Mouse (Mus musculus): ENCODE measurements at regions not wholly inside any gene's neighbourhood (a gene's known extent, or its start where the extent isn't known, plus 50 kb on each side); places are given as distances from the start of the nearest gene placed in this dataset.

DNA sequence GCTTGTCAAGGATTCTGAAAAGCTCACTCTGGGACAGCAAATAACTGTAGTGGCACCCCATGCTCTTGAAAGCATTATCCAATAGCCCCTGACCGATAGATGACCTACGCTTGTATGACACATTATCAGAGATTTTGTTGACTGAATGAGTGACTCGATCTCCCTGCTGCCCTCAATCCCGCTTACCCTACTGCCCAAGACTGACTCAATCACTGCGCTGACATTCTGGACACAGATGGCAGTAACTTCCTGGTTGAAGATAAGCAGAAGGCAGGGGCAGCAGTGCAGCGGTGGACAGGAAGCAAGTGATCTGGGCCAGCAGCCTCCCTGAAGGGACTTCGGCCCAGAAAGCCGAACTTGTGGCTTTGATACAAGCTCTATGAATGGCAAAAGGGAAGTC is 248.7 kb upstream of the Tpk1 start:
- Histone ChIP-seq H3K36me3 (ENCODE audit: insufficient read depth, low read length) (no peaks in the 10 kb centered on the region), H3K4me3 (replicated peaks; ENCODE audit: low read length) (no peak overlapping the region)
- TF ChIP-seq POU5F1 (IDR thresholded peaks at IDR 0.05; ENCODE audit: borderline replicate concordance, low read length) (no peak), CTCF (conservative IDR thresholded peaks at IDR 0.05; ENCODE audit: low read length) (no peak), NANOG (IDR thresholded peaks at IDR 0.05; ENCODE audit: borderline replicate concordance, low read length) (no peak)

GRCm38 (mm10) chr6:43885992-43886391 is 219.9 kb upstream of the Tpk1 start:
- no peak overlapping the region for H3K4me3 ChIP-seq (replicated peaks; ENCODE audit: low read length)
- no peaks in the 10 kb centered on the region for H3K9me3 ChIP-seq (ENCODE audit: low read length)
- TF ChIP-seq NANOG (IDR thresholded peaks at IDR 0.05; ENCODE audit: borderline replicate concordance, low read length) (no peak), CTCF (conservative IDR thresholded peaks at IDR 0.05; ENCODE audit: low read length) (no peak), POU5F1 (IDR thresholded peaks at IDR 0.05; ENCODE audit: borderline replicate concordance, low read length) (no peak)
- no peaks in the 10 kb centered on the region for H3K4me1 ChIP-seq (replicated peaks; ENCODE audit: low read depth, low read length)
- H3K27me3 ChIP-seq (ENCODE audit: insufficient read depth, low read length): no peaks in the 10 kb centered on the region
- no peaks in the 10 kb centered on the region for H3K36me3 ChIP-seq (ENCODE audit: insufficient read depth, low read length)

More for the DNA sequence above, 248.7 kb upstream of the Tpk1 start:
- Histone ChIP-seq H3K27me3 (ENCODE audit: insufficient read depth, low read length) (no peaks in the 10 kb centered on the region), H3K9me3 (ENCODE audit: low read length) (peaks cover 72% of the 10 kb centered on the region), H3K4me1 (replicated peaks; ENCODE audit: low read depth, low read length) (no peaks in the 10 kb centered on the region)

- Histone ChIP-seq H3K36me3 (ENCODE audit: insufficient read depth, low read length) (no peaks in the 10 kb centered on the region), H3K9me3 (ENCODE audit: low read length) (no peaks in the 10 kb centered on the region), H3K4me1 (replicated peaks; ENCODE audit: low read depth, low read length) (no peaks in the 10 kb centered on the region), H3K4me3 (replicated peaks; ENCODE audit: low read length) (no peak overlapping the region), H3K27me3 (ENCODE audit: insufficient read depth, low read length) (no peaks in the 10 kb centered on the region)
- TF ChIP-seq POU5F1 (IDR thresholded peaks at IDR 0.05; ENCODE audit: borderline replicate concordance, low read length): no peak
- no peak for TF ChIP-seq NANOG (IDR thresholded peaks at IDR 0.05; ENCODE audit: borderline replicate concordance, low read length)
- TF ChIP-seq CTCF (conservative IDR thresholded peaks at IDR 0.05; ENCODE audit: low read length): no peak
Measured at GRCm38 (mm10) chr6:43876711-43877110, 210.6 kb upstream of the Tpk1 start.

DNA sequence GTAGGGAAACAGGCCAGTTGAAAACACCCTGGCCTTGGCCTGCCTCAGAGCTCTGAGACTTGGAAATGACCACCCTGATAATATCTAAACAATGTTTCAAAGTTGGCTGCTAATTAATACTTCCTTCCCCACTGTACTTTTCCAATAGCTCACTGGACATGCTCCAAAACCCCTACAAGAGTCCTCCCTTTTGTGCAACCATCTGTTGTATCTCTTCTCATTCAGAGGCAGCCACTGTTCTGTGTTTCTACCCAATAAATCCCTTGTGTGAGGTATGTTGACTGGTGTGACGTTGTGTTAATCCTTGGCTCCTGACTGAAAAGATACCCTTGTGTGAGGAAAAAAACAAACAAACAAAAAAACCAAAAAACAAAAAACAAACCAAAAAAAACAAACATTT is 193.3 kb upstream of the Tpk1 start:
- Histone ChIP-seq H3K27me3 (ENCODE audit: insufficient read depth, low read length) (no peaks in the 10 kb centered on the region), H3K9me3 (ENCODE audit: low read length) (no peaks in the 10 kb centered on the region), H3K4me3 (replicated peaks; ENCODE audit: low read length) (no peak overlapping the region), H3K36me3 (ENCODE audit: insufficient read depth, low read length) (no peaks in the 10 kb centered on the region), H3K4me1 (replicated peaks; ENCODE audit: low read depth, low read length) (no peaks in the 10 kb centered on the region)
- TF ChIP-seq NANOG (IDR thresholded peaks at IDR 0.05; ENCODE audit: borderline replicate concordance, low read length) (no peak), CTCF (conservative IDR thresholded peaks at IDR 0.05; ENCODE audit: low read length) (no peak), POU5F1 (IDR thresholded peaks at IDR 0.05; ENCODE audit: borderline replicate concordance, low read length) (no peak)

DNA sequence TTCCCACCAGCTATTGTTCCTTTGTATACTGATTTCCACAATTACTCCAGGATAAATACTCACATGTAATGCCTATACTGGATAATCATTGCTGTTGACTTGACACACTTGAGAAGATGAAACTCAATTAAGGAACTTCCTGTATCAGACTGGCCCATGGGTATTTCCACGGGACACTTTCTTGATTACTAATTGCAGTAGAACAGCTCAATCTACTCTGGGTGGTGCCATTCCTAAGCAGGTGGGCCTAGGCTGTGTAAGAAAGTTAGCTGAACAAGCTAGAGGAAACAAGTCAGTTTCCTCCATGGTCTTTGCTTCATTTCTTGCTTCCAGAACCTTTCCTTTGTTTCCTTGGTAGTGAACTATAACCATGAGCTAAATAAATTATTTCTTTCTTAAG is 191.0 kb upstream of the Tpk1 start:
- no peaks in the 10 kb centered on the region for H3K9me3 ChIP-seq (ENCODE audit: low read length)
- no peak for TF ChIP-seq NANOG (IDR thresholded peaks at IDR 0.05; ENCODE audit: borderline replicate concordance, low read length)
- TF ChIP-seq CTCF (conservative IDR thresholded peaks at IDR 0.05; ENCODE audit: low read length): no peak
- H3K27me3 ChIP-seq (ENCODE audit: insufficient read depth, low read length): no peaks in the 10 kb centered on the region
- no peaks in the 10 kb centered on the region for H3K36me3 ChIP-seq (ENCODE audit: insufficient read depth, low read length)
- H3K4me1 ChIP-seq (replicated peaks; ENCODE audit: low read depth, low read length): no peaks in the 10 kb centered on the region
- H3K4me3 ChIP-seq (replicated peaks; ENCODE audit: low read length): no peak overlapping the region

- no peaks in the 10 kb centered on the region for H3K9me3 ChIP-seq (ENCODE audit: low read length)
- no peaks in the 10 kb centered on the region for H3K36me3 ChIP-seq (ENCODE audit: insufficient read depth, low read length)
- no peak for TF ChIP-seq CTCF (conservative IDR thresholded peaks at IDR 0.05; ENCODE audit: low read length)
- no peak for TF ChIP-seq NANOG (IDR thresholded peaks at IDR 0.05; ENCODE audit: borderline replicate concordance, low read length)
- TF ChIP-seq POU5F1 (IDR thresholded peaks at IDR 0.05; ENCODE audit: borderline replicate concordance, low read length): no peak
- H3K4me1 ChIP-seq (replicated peaks; ENCODE audit: low read depth, low read length): no peaks in the 10 kb centered on the region
- no peaks in the 10 kb centered on the region for H3K27me3 ChIP-seq (ENCODE audit: insufficient read depth, low read length)
- no peak overlapping the region for H3K4me3 ChIP-seq (replicated peaks; ENCODE audit: low read length)
Measured at GRCm38 (mm10) chr6:43853461-43853860, 187.4 kb upstream of the Tpk1 start.

GRCm38 (mm10) chr6:43851306-43851705 is 185.2 kb upstream of the Tpk1 start:
- H3K36me3 ChIP-seq (ENCODE audit: insufficient read depth, low read length): no peaks in the 10 kb centered on the region
- no peaks in the 10 kb centered on the region for H3K27me3 ChIP-seq (ENCODE audit: insufficient read depth, low read length)
- H3K9me3 ChIP-seq (ENCODE audit: low read length): no peaks in the 10 kb centered on the region
- no peaks in the 10 kb centered on the region for H3K4me1 ChIP-seq (replicated peaks; ENCODE audit: low read depth, low read length)
- TF ChIP-seq NANOG (IDR thresholded peaks at IDR 0.05; ENCODE audit: borderline replicate concordance, low read length) (no peak), CTCF (conservative IDR thresholded peaks at IDR 0.05; ENCODE audit: low read length) (no peak), POU5F1 (IDR thresholded peaks at IDR 0.05; ENCODE audit: borderline replicate concordance, low read length) (no peak)
- no peak overlapping the region for H3K4me3 ChIP-seq (replicated peaks; ENCODE audit: low read length)

GRCm38 (mm10) chr6:43838960-43839359 is 172.9 kb upstream of the Tpk1 start:
- H3K36me3 ChIP-seq (ENCODE audit: insufficient read depth, low read length): no peaks in the 10 kb centered on the region
- no peaks in the 10 kb centered on the region for H3K27me3 ChIP-seq (ENCODE audit: insufficient read depth, low read length)
- peaks cover 23% of the 10 kb centered on the region for H3K9me3 ChIP-seq (ENCODE audit: low read length)
- TF ChIP-seq POU5F1 (IDR thresholded peaks at IDR 0.05; ENCODE audit: borderline replicate concordance, low read length): no peak
- TF ChIP-seq NANOG (IDR thresholded peaks at IDR 0.05; ENCODE audit: borderline replicate concordance, low read length): no peak
- no peak for TF ChIP-seq CTCF (conservative IDR thresholded peaks at IDR 0.05; ENCODE audit: low read length)
- no peak overlapping the region for H3K4me3 ChIP-seq (replicated peaks; ENCODE audit: low read length)
- no peaks in the 10 kb centered on the region for H3K4me1 ChIP-seq (replicated peaks; ENCODE audit: low read depth, low read length)

GRCm38 (mm10) chr6:43829903-43830302 is 163.8 kb upstream of the Tpk1 start:
- no peaks in the 10 kb centered on the region for H3K36me3 ChIP-seq (ENCODE audit: insufficient read depth, low read length)
- H3K4me3 ChIP-seq (replicated peaks; ENCODE audit: low read length): no peak overlapping the region
- H3K9me3 ChIP-seq (ENCODE audit: low read length): peaks cover 21% of the 10 kb centered on the region
- no peaks in the 10 kb centered on the region for H3K27me3 ChIP-seq (ENCODE audit: insufficient read depth, low read length)
- 0 out of 2 replicates have a peak, but pooled peaks cover 4% of the 10 kb centered on the region for H3K4me1 ChIP-seq (replicated peaks; ENCODE audit: low read depth, low read length)
- TF ChIP-seq NANOG (IDR thresholded peaks at IDR 0.05; ENCODE audit: borderline replicate concordance, low read length): no peak
- no peak for TF ChIP-seq POU5F1 (IDR thresholded peaks at IDR 0.05; ENCODE audit: borderline replicate concordance, low read length)
- TF ChIP-seq CTCF (conservative IDR thresholded peaks at IDR 0.05; ENCODE audit: low read length): no peak
